Mouse (Mus musculus): ENCODE data around the gene Nrde2.

- TF ChIP-seq CTCF (IDR thresholded peaks at IDR 0.05; ENCODE audit: insufficient read depth, low read length) (no peak), POLR2A (IDR thresholded peaks at IDR 0.05; ENCODE audit: borderline replicate concordance, extremely low read depth, low read depth, low read length) (peak; percentile 48; the same call in 1 of the 2 replicates)
These were observed at the start of gene Nrde2 for GRCm38 (mm10) chr12:100159261-100159975.

All from lung, adult 2 months (tissue).